Mouse (Mus musculus) c-Kit-positive CD71-positive TER-119-negative erythroid progenitor cells, embryonic 14.5 days (primary cell): Measurements from ENCODE around the gene Glt1d1.

ENCODE experiments used
- DNase-seq: peaks from one replicate; pipeline ENCODE4 v3.0.0-alpha.2; 2013; ENCODE audit warnings: low read depth

The Glt1d1 gene

GRCm38 (mm10) chr5:127632167-127633145 lies at the start of gene Glt1d1, which contains the start of gene Slc15a4:
Gene Glt1d1, plus strand, starts transcription at chr5:127632262.
Gene Slc15a4, minus strand, starts transcription at chr5:127632897.
- DNase-seq = no peak

- DNase-seq = no peak
These were observed 48.4 kb upstream of the Glt1d1 start for GRCm38 (mm10) chr5:127583658-127584057.

- DNase-seq = no peak
These were observed 44.2 kb upstream of the Glt1d1 start for GRCm38 (mm10) chr5:127587854-127588253.

GRCm38 (mm10) chr5:127592406-127592805 lies 39.7 kb upstream of the Glt1d1 start:
- no peak for DNase-seq

GRCm38 (mm10) chr5:127592854-127593253 lies 39.2 kb upstream of the Glt1d1 start:
- DNase-seq = no peak

- DNase-seq = no peak
These were observed 36.4 kb upstream of the Glt1d1 start for GRCm38 (mm10) chr5:127595676-127596075.

- no peak for DNase-seq
These were observed 35.2 kb upstream of the Glt1d1 start for GRCm38 (mm10) chr5:127596862-127597261.

- no peak for DNase-seq
These were observed 29.1 kb upstream of the Glt1d1 start for GRCm38 (mm10) chr5:127602996-127603395.

GRCm38 (mm10) chr5:127607507-127607906 lies 24.6 kb upstream of the Glt1d1 start:
- no peak for DNase-seq

GRCm38 (mm10) chr5:127609191-127609714 lies 22.8 kb upstream of the Glt1d1 start:
- DNase-seq = no peak

- DNase-seq = no peak
These were observed 21.1 kb upstream of the Glt1d1 start for GRCm38 (mm10) chr5:127610787-127611509.

GRCm38 (mm10) chr5:127611881-127612280 lies 20.2 kb upstream of the Glt1d1 start:
- DNase-seq = no peak

GRCm38 (mm10) chr5:127612397-127612796 lies 19.7 kb upstream of the Glt1d1 start:
- no peak for DNase-seq

GRCm38 (mm10) chr5:127615459-127615858 lies 16.6 kb upstream of the Glt1d1 start:
- DNase-seq = no peak

- DNase-seq = no peak
These were observed 15.9 kb upstream of the Glt1d1 start for GRCm38 (mm10) chr5:127616151-127616550.

GRCm38 (mm10) chr5:127616884-127617635 lies 15.0 kb upstream of the Glt1d1 start:
- DNase-seq = peak; percentile 89

GRCm38 (mm10) chr5:127618834-127619233 lies 13.2 kb upstream of the Glt1d1 start:
- no peak for DNase-seq

- DNase-seq = no peak
These were observed 11.7 kb upstream of the Glt1d1 start for GRCm38 (mm10) chr5:127620371-127620770.

- no peak for DNase-seq
These were observed 11.0 kb upstream of the Glt1d1 start for GRCm38 (mm10) chr5:127621108-127621507.

GRCm38 (mm10) chr5:127624427-127625213 lies 7.4 kb upstream of the Glt1d1 start:
- no peak for DNase-seq

GRCm38 (mm10) chr5:127627242-127627641 lies 4.8 kb upstream of the Glt1d1 start:
- no peak for DNase-seq
